Mouse (Mus musculus): ENCODE data around the gene Sost.
A peak's percentile ranks its signal among the peaks of the same experiment; 100 is the strongest.

Gene Sost

DNA sequence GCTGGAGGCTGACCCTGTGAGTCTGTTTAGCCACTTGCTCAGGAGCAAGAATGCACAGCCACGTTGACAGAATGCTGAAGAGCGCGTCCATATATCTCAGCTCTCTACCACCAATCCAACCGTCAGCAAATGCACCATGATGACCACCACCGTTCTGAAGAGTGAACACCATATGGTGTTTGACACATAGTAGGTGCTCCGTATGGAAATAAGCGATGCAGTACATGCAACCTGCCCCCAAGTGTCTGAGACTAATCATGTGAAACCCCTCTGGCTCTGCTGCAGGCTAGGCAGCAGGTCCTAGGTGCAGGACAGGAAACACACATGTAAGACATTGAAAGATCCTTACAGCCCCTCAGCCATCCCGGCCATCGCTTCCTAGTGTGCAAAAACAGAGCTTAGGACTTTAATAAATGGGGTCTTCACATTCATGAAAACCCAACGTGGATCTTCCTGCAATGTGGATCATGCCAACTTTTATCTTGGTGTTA is 16.7 kb upstream of the Sost start:
- DNase-seq (ENCODE audit: low read depth, low spot score): peak; percentile 20

DNA sequence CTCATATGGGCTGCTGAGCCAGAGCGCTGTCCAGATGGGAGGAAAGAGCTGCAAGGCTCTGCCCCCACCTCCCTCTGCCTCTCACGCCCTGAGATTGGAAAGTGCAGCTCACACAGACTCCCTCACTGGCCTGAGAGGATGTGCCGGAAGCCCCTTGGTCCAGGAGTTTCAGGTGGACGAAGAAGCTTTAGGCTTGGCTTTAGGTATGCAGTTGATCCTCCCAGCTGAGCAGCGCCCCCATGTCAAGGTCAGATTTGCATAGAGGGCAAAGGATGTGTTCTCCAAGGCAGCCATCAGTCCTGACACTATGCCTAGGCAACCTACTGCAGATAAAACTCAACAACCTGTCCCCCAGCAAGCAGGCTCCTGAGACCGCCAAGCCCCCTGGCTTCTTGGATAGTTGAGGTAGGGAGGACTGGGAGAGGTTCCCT is 16.2 kb upstream of the Sost start:
- DNase-seq (ENCODE audit: low read depth, low spot score): no peak

DNA sequence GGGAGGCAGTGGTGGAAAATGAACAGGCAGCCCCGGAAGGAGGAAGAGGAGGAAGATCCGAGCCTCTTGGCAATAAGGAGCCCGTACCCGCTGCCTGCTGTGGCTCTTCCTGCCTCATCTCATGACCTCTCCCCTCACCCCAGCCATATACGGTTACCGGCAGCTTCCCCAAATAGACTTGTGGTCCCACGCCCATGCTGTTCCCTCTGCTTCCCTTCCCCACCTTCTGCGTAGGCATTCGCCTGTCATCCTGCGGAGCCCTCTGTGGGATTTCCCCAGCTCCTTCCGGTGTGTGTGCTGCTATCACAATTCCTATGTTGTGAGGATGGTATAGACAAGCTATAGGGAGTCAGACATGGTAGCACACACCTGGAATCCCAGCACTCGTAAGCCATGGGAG is 15.0 kb upstream of the Sost start:
- DNase-seq (ENCODE audit: low read depth, low spot score): no peak

DNA sequence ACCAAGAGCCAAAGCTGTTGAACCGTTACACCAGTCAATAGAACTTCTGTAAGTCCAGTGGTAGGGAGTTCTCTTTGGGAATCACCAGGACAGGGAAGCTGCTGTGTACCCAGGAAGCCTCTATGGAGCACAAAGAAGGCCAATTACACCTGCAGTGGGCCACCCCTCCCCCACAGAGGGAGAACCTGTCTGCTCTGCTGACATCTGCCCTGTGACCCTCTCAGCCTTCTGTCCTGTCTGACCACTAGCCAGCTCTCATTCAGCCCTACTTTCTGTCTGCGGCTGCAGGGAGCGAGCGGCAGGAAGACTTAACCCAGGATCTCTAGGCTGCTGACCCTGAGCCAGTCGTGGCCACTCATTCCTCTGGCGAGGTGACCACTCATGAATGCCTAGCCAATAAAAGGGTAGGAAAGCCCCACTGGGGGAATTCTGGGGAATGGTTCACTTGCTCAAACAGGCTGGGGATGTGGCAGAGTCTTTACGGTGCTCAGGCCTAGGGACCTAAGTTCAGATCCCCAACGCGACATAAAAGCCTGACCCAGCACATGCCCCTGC is 13.9 kb upstream of the Sost start:
- DNase-seq (ENCODE audit: low read depth, low spot score): no peak

DNA sequence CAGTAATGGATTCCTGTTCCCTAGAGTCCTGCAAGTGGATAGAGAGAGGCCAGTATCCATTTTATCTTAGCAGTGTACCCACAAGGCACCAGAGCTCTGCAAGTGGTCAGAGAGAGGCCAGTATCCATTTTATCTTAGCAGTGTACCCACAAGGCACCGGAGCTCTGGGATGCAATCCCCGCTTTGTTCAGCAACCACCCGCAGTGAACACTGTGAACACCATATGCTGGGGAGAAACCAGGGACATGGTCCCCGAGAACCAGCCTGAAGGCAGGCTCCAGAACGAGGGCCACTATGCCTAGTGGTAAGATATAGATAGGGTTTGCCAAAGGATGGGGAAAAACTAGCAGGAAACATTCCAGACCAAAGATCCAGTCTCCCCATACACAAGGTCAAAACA is 12.3 kb upstream of the Sost start:
- DNase-seq (ENCODE audit: low read depth, low spot score): no peak

DNA sequence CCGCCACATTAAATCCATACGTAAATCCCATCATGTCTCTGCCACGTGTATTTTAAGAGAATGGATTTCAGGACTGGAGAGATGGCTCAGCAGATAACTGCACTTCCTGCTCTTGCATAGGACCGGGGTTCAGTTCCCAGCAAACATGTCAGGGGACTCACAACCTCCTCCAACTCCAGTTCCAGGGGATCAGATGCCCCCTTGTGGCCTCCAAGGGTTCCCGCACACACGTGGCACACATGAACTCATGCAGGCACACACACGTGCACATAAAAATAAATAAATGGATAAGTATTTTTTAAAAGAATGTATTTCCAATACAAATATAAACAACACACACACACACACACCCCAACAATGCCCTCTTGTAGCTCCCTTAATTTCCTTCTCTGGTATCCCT is 10.1 kb upstream of the Sost start:
- no peak for DNase-seq (ENCODE audit: low read depth, low spot score)

DNA sequence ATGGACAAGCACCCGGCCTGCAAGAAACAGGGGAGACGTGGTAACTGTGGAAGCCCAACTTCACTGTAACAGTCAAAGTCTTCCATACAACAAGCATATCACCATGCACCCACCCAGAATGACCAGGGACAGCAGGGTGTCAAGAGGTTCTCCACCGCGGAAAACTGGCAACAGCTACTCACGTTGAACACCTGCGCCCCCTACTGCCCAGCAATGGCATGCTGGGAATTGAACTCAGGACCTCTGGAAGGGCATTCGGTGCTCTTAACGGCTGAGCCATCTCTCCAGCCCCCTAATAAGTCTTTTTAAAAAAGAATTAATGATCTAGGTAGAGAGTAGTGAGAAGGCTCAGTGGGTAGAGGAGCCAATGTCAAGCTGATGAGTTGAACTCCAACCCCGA is 8.1 kb upstream of the Sost start:
- peak; percentile 16 for DNase-seq (ENCODE audit: low read depth, low spot score)

DNA sequence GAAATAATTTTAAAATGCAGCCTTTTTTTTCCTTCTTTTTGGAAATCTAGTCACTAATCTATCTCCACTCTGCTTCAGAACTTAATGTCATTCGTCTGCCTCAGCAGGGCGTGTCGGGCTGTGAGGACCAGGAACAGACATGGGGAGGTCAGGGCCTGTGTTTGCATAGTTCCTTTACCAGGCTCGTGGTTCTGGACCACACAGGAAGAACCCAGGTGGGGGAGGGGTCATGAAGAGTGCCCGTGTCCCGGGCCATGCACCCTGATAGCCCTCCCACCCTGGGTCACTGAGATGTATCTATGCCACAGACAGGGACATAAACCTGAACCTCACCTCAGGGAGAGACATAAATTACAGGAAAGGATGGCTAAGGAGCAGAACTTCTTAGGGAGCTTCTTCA is 7.4 kb upstream of the Sost start:
- DNase-seq (ENCODE audit: low read depth, low spot score): no peak

DNA sequence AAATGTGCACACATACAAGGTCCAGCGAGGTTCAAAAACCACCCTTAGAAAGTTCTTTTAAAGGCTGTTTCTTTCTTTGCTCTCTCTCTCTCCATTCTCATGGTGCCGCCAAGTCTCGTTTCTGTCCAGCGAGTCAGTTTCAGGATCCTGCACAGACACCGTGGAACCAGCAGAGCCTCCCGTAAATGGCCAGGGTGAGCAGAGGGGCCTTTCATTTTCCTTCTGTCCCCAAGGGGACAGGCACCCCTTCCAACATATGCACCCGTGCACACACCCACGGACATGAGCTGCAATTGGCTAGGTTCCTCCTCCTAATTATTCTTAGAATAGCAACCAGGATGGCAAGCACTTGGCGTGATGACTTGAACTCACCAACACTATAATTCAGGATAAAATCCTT is 6.7 kb upstream of the Sost start:
- DNase-seq (ENCODE audit: low read depth, low spot score): no peak

DNA sequence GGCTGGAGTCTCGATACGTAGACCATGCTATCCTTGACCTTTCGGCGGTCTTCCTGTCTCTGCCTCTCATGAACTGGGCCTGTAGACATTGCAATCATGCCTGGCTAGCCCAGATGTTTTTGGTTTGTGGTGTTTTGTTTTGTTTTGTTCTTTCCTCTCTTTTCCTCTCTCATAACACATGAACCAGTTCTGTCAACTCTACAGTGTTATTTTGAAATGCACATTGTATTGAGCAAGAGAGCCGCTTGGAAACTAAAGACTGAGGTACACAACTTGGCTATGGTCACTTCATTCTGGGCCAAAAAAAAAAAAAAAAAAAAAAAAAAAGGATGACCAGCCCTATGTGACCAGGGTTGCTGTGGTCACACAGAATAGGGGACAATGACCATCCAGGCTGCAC is 5.8 kb upstream of the Sost start:
- DNase-seq (ENCODE audit: low read depth, low spot score): no peak

DNA sequence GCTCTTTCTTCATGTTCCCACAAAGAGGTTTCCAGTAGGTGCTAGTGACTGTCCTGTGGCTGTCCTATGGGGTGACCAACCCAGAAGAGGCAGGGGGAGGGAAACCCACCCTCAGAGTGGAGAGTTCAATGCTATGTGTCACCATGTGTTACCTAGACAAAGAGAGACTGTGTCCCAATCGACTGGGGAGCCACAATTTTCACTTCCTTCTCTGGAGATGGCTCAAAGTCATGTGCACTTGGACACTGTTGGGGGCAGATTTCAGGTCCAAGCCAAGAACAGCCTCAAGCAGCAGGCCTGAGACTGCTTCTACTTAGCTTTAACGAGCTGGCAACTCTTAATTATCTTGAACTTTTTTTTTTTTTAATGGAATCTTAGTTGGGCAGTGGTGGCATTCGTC is 5.3 kb upstream of the Sost start:
- DNase-seq (ENCODE audit: low read depth, low spot score): peak; percentile 31

DNA sequence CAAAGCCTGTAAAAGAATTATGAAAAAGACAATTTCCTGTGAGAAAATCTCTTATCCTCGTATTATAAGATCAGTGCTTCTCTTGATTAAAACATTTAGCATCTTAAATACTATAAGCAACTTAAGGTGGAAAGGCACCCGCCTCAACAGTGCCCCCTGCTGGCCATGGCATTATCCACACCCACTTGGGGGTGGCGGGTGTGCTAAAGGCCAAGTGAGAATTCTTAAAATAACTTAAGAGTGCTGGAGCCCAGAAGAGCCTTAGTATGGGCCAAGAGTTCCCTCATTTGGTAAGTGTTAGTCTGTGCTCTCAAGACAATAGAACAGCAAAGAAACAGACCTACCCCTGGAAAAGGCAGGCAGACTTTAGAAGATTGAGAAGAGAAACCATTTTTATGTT is 4.6 kb upstream of the Sost start:
- peak; percentile 54 for DNase-seq (ENCODE audit: low read depth, low spot score)

DNA sequence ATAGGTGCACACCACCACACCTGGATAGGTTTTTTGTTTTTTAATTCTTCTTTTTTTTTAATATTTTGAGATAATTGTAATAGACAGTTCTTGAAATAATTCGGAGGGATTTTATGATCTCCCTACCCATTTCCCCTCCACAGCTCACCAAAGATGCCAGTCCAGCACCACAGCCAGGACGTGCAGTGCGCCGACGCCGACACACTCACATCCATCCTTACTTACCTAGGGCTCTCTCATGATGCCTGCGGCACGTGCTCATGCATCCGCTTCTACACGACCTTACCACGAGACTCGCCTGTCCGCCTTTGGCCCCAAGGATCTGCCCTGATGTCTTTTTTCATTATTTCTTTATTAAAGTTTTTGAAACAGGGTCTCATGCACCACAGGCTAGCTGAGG is 3.0 kb upstream of the Sost start:
- no peak for DNase-seq (ENCODE audit: low read depth, low spot score)

DNA sequence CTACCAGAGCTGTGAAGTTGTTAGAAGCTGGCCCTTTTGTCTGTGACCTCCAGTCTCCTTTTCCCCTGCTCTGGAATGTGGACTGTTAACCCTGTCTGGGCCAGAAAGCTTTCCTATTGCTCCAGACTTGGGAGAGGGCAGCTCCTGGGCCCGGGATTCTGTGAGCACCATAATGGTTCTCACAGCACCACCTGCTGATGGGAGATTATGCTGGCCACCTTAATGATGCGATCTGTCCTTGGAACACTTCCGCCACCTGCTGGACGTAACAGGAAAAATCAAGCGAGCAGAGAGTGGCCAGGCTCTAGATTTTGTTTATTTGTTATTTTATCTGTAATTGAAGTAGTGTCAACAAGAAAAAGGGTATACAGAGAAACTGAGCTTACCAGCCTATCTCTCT is 2.0 kb upstream of the Sost start:
- DNase-seq (ENCODE audit: low read depth, low spot score): peak; percentile 77

DNA sequence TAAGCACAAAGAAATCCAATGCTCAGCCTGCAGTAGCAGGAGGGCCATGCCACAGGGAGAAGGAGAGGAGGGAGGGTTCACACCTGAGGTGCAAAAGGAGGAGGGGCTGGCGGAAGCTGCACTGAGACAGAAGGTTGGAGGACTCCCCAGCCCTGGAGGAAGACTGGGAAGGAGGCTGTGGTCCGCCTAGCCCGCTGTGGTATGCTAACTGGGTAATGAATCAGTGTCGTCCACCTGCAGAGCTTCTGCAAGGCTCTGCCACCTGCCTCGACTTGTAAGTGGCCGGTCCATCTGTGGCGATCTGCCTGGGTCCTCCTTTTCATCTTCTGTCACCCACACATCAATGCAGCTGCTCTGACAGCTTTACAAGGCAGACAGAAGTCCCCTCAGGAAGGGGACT is 1.5 kb upstream of the Sost start:
- no peak for DNase-seq (ENCODE audit: low read depth, low spot score)

DNA sequence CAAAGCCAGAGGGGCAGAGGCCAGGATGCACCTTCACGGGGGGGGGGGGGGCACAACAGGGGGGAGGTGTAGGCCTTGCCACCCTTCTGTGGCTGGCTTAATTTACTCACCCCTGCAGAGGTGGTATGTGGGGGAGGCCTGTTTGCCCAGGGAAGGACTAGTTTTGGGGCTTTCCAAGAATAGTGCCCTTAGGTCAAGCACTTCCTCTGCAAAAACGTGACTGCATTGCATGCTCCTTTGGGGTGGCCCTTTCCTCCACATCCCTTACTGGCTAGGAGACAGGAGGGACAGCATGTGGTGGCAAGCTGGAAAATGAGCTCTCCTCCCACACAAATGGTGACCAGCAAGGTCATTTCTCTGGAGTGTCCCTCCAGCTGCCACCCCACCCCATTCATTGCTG is 1.3 kb downstream of the Sost start:
- peak; percentile 23 for DNase-seq (ENCODE audit: low read depth, low spot score)

DNA sequence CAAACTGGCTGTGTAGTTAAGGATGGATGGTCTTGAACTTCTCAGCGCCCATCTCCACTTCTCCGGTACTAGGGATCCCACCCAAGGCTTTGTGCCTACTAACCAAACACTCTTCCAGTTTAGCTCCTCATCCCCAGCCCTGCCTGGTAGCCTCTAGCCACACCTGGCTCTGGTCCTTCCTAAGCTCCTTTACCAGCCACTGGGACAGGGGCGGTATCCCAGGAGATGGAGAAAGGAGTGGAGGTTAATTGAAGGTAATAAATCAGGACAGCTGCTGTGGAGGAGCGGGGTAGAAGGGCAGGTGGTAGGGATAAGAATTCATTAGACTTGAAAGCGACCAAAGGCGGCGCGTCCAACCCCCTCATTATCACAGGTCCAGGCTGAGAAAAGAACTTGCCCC is 2.2 kb downstream of the Sost start:
- no peak for DNase-seq (ENCODE audit: low read depth, low spot score)

DNA sequence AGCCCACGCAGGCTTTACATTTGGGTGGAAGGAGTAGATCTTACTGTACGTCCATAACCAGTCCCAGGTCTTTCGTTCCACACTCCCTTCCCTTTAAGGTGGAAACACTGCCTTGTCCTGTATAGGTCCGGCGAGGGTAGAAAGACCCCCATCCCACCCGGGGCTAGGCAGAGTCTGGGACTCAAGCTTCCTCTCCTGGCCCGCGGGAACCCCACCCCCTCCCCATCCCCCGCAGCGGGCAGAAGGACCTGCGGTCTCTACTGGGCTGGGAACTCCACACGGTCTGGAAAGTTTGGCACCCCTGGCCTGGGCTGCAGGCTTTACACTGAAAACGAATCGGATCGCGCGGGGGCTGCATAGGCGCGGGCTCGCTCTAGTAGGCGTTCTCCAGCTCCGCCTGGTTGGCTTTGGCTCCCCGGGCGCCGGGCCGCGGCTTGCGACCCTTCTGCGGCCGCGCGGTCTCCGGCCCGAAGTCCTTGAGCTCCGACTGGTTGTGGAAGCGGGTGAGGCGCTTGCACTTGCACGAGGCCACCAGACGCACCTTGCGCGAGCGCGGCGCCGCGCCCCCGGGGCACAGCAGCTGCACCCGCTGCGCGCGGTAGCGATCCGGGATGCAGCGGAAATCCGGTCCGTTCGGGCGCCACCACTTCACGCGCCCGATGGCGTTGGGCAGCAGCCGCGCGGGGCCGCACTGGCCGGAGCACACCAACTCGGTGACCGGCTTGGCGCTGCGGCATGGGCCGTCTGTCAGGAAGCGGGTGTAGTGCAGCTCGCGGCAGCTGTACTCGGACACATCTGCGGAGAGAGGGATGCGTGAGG is 3.1 kb downstream of the Sost start:
- DNase-seq (ENCODE audit: low read depth, low spot score): no peak

DNA sequence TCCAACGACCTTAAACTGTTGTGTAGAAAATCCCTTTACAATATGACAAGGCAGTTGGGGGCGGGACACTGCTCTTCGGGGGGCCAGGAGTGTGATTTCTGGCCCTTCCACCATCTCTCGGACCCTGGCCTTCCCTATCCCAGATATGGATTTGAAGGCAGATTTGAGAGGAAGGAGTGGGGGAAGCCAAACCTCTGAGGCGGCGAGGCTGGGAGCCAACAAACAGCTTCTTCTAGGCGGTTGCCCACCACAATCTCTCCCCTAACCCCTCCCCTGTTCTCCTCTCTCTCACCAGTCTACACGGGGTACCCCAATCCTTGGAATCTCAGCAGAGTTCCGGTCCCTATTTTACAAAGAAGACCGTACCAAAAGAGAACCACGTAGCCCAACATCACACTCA is 3.8 kb downstream of the Sost start:
- DNase-seq (ENCODE audit: low read depth, low spot score): no peak

DNA sequence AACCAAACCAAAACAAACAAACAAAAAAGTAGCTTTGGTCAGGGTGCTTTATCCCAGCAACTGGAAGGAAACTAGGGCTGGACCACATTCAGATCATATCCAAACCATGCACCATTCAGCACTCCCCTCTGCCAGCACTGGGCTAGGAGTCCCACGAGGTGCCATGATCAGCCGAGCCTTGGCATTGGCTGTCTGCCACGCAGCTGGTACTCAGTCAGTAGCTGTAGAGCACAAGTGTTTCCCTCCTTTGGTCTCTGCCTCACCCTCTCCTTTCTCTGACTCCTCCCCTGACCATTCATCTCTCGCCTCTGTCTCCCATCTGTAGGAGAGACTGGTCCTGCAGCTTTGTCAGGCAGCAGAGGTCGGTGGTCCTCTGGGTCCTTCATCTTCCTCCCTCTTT is 9.3 kb downstream of the Sost start:
- no peak for DNase-seq (ENCODE audit: low read depth, low spot score)

DNA sequence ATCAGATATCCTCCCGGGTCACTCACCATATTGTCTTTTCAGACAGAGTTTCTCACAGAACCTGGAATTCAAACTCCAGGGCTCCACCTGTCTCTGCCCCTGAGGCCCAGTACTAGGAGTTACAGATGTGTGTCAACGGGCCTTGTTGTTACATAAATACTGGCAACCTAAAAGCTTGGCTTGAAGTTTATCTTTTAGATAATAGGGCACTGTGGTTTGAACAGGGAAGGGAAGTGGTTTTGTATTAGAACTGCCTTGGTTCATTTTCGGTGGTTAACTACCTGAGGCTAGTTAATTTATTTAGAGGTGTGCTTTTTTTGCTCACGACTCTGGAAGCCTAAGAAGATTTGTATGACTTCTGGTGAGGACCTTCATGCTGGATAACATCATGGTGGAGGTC is 13.4 kb downstream of the Sost start:
- no peak for DNase-seq (ENCODE audit: low read depth, low spot score)

DNA sequence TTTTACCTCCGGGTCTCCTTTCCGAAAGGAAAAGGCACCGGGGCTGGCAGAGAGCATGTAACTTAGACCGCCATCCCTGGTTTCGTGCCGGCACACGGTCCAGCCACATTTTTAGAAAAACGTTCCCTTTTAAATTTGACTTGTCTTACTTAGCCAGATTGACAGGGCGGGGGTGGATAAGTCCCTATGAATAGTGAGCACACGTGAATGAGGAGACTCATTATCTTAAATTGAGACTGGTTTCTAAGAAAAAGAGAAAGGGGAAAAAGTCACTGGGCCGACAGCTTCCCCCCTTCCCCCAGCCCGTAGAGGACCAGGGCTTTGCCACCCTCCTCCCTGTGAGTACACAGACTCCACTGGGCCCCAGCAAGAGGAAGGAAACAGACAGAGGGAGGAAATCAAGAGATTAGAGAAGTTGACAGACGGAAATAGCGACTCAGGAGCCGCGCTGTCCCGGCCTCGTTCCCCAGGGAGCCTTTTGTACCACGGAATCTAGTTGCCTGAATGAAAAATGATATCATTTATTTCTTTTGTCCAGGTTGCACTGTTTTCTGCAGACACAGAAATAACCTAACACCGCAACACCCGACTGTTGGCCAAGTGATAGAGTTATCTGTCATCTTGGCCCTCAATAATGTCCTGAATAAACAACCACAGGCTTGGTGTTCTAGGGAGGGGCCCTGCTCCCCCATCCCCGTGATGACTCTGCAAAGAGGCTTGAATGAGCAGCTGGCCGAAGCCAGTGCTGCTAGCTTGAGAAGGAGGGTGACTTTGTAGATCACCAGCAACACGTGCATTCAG is 14.1 kb downstream of the Sost start:
- DNase-seq (ENCODE audit: low read depth, low spot score): peak; percentile 46

DNA sequence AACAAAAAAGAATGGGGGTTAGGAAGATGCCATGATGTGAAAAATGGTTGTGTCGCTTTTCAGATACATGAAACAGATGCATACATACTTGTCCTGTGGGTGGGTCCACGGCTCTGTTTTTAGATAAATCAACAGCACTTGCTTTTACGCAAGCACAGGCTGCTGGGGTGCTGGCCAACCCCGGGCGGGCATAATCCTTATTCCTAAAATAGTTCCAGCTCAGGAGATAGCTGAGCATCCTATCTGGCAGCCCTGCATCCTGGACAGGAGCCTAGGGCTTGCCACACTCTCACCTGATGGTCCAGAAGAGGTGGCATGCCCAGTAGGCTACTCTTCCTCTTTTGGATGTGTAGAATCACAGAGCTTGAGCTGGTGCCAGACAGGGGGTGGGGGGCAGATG is 16.8 kb downstream of the Sost start:
- no peak for DNase-seq (ENCODE audit: low read depth, low spot score)

Data from A20 (cell line).